Mouse (Mus musculus) ES-Bruce4 (cell line): ENCODE measurements around the gene Magohb.

Source experiments
- CTCF ChIP-seq: IDR thresholded peaks from one replicate; pipeline ENCODE4 v1.8.1; 2011; ENCODE audit warnings: low read depth, low read length
- EP300 ChIP-seq: IDR thresholded peaks from 2 replicates; pipeline ENCODE4 v1.6.1; 2011; ENCODE audit warnings: low read depth, low read length; ENCODE audit not compliant: insufficient read depth
- POLR2A ChIP-seq: IDR thresholded peaks from one replicate; pipeline ENCODE4 v1.8.1; 2011; ENCODE audit warnings: low read length; ENCODE audit not compliant: insufficient read depth

GRCm38 (mm10) chr6:131276659-131277058 lies 16.4 kb downstream of the Magohb start:
- TF ChIP-seq EP300, result no peak
- no peak for TF ChIP-seq CTCF
- TF ChIP-seq POLR2A, result no peak
